In genomic region chr10:81230438-81231332, GRCm38 (mm10) we compare ENCODE assay signal across 8 mouse cellular contexts. TPM values are rescaled to one million over a fixed set of nuclear protein-coding genes. Genes with fewer than 3 reads are reported as not detected.
A peak's percentile ranks its signal among the peaks of the same experiment; 100 is the strongest.
DNase-seq lines count a peak whose midpoint lies in the region; ATAC-seq and TF ChIP-seq lines count a peak whose summit lies in the region.

TSS of gene Atcay (minus strand) at chr10:81230833.

- ATAC-seq in liver, postnatal 0 days: no peak
- ATAC-seq in liver, embryonic 12.5 days: no peak
- peak; percentile 95 for ATAC-seq in forebrain, postnatal 0 days
- ATAC-seq in midbrain, embryonic 14.5 days (ENCODE audit: low FRiP score, low TSS enrichment): peak; percentile 92

- TF ChIP-seq EP300 in liver, postnatal 0 days (IDR thresholded peaks at IDR 0.05; ENCODE audit: low read depth): no peak

- peaks cover 30% of the 10 kb centered on the region for H3K27me3 ChIP-seq in liver, postnatal 0 days (ENCODE audit: insufficient read depth, low read length)
- H3K27me3 ChIP-seq in liver, embryonic 12.5 days (replicated peaks): peaks cover 71% of the 10 kb centered on the region
- H3K27me3 ChIP-seq in forebrain, postnatal 0 days (ENCODE audit: insufficient read depth, low read length): no peaks in the 10 kb centered on the region
- no peaks in the 10 kb centered on the region for H3K27me3 ChIP-seq in midbrain, embryonic 14.5 days (ENCODE audit: control insufficient read depth, insufficient read depth, low read length)

- no peak within 1 kb of the TSS for H3K9ac ChIP-seq in liver, postnatal 0 days (replicated peaks)
- H3K9ac ChIP-seq in liver, embryonic 12.5 days: no peak within 1 kb of the TSS
- H3K9ac ChIP-seq in forebrain, postnatal 0 days: peak within 1 kb of the TSS; percentile 99
- peak within 1 kb of the TSS; percentile 88 for H3K9ac ChIP-seq in midbrain, embryonic 14.5 days (replicated peaks; ENCODE audit: low read length)

- H3K36me3 ChIP-seq in liver, postnatal 0 days (replicated peaks; ENCODE audit: insufficient read depth, low read length): no peaks in the 10 kb centered on the region
- no peaks in the 10 kb centered on the region for H3K36me3 ChIP-seq in liver, embryonic 12.5 days
- H3K36me3 ChIP-seq in forebrain, postnatal 0 days (ENCODE audit: insufficient read depth): 0 out of 2 replicates have a peak, but pooled peaks cover 3% of the 10 kb centered on the region
- peaks cover 9% of the 10 kb centered on the region for H3K36me3 ChIP-seq in midbrain, embryonic 14.5 days (ENCODE audit: control insufficient read depth, insufficient read depth, low read length)

- no peaks in the 10 kb centered on the region for H3K9me3 ChIP-seq in liver, postnatal 0 days (ENCODE audit: low read length)
- no peaks in the 10 kb centered on the region for H3K9me3 ChIP-seq in liver, embryonic 12.5 days (replicated peaks)
- no peaks in the 10 kb centered on the region for H3K9me3 ChIP-seq in forebrain, postnatal 0 days (ENCODE audit: low read length)
- no peaks in the 10 kb centered on the region for H3K9me3 ChIP-seq in midbrain, embryonic 14.5 days (ENCODE audit: control insufficient read depth, low read length)

- peaks cover 13% of the 10 kb centered on the region for H3K4me1 ChIP-seq in liver, postnatal 0 days (ENCODE audit: insufficient read depth)
- peaks cover 24% of the 10 kb centered on the region for H3K4me1 ChIP-seq in liver, embryonic 12.5 days
- H3K4me1 ChIP-seq in forebrain, postnatal 0 days (ENCODE audit: insufficient read depth): peaks cover 17% of the 10 kb centered on the region
- peaks cover 34% of the 10 kb centered on the region for H3K4me1 ChIP-seq in midbrain, embryonic 14.5 days (ENCODE audit: control insufficient read depth, insufficient read depth, low read length)

- no peak within 1 kb of the TSS for H3K27ac ChIP-seq in liver, postnatal 0 days (ENCODE audit: low read depth)
- H3K27ac ChIP-seq in liver, embryonic 12.5 days: no peak within 1 kb of the TSS
- H3K27ac ChIP-seq in forebrain, postnatal 0 days (ENCODE audit: low read depth, low read length): peak within 1 kb of the TSS; percentile 98
- H3K27ac ChIP-seq in midbrain, embryonic 14.5 days (replicated peaks; ENCODE audit: low read depth, low read length): peak within 1 kb of the TSS; percentile 92

- intact Hi-C loops in gastrocnemius, postnatal 14 days (cut with DNase I; ENCODE audit: low total_unique reads): no loop called here

- peak; percentile 60 for TF ChIP-seq CTCF in liver, postnatal 0 days (IDR thresholded peaks at IDR 0.05; ENCODE audit: low read depth)
- peak; percentile 80 for TF ChIP-seq CTCF in forebrain, postnatal 0 days (IDR thresholded peaks at IDR 0.05; ENCODE audit: low read depth)

- no peak within 1 kb of the TSS for H3K4me3 ChIP-seq in liver, postnatal 0 days (ENCODE audit: low read depth, low read length)
- no peak within 1 kb of the TSS for H3K4me3 ChIP-seq in liver, embryonic 12.5 days
- H3K4me3 ChIP-seq in forebrain, postnatal 0 days (ENCODE audit: low read depth, low read length): peak within 1 kb of the TSS; percentile 78
- H3K4me3 ChIP-seq in midbrain, embryonic 14.5 days (replicated peaks; ENCODE audit: low read depth, low read length): peak within 1 kb of the TSS; percentile 85

- H3K4me2 ChIP-seq in liver, postnatal 0 days (ENCODE audit: low read depth, low read length): no peak within 1 kb of the TSS
- no peak within 1 kb of the TSS for H3K4me2 ChIP-seq in liver, embryonic 12.5 days
- H3K4me2 ChIP-seq in forebrain, postnatal 0 days (ENCODE audit: low read depth): peak within 1 kb of the TSS; percentile 72
- H3K4me2 ChIP-seq in midbrain, embryonic 14.5 days (ENCODE audit: low read length): peak within 1 kb of the TSS; percentile 77

- DNase-seq in liver, postnatal 0 days: peak; percentile 22
- DNase-seq in cerebellum, adult 11-12 months: peak; percentile 88
- DNase-seq in forebrain, postnatal 0 days: peak; percentile 91
- DNase-seq in layer of hippocampus, adult 8-10 months (ENCODE audit: low spot score in 2 of 2): peak; percentile 80 to 82
- DNase-seq in midbrain, embryonic 14.5 days: peak; percentile 92
- peak; percentile 36 for DNase-seq in thymus, postnatal 25 days
- DNase-seq in gastrocnemius, postnatal 14 days: no peak

- WGBS in liver, postnatal 0 days (ENCODE audit: insufficient replicate concordance): 14% methylated on average over 27 of the region's 27 CpGs
- 19% methylated on average over 27 of the region's 27 CpGs for WGBS in liver, embryonic 12.5 days (ENCODE audit: insufficient replicate concordance)
- 3% methylated on average over 27 of the region's 27 CpGs for WGBS in forebrain, postnatal 0 days
- 2% methylated on average over 27 of the region's 27 CpGs for WGBS in midbrain, embryonic 14.5 days

RNA-seq across cellular contexts. Expression of gene Atcay, which starts in this region (rescaled TPM):
- not detected in 2 replicates for polyA plus RNA-seq in liver, postnatal 0 days (2015; fragmentation: Nextera tagmentation; extraction: Ambion mirVana)
- polyA plus RNA-seq in liver, embryonic 12.5 days (2016; fragmentation: Nextera tagmentation; extraction: Ambion mirVana): 0.05 and 0.06 TPM in 2 replicates
- 163 and 170 TPM in 2 replicates for total RNA-seq in forebrain, postnatal 0 days (2014; rRNA removed)
- polyA plus RNA-seq in forebrain, postnatal 0 days (2015; fragmentation: Nextera tagmentation; extraction: Ambion mirVana): 78.8 and 79.2 TPM in 2 replicates
- 100 to 1,000 TPM; 135 to 167 (median 145) TPM for total RNA-seq in layer of hippocampus, adult 8-10 months (2022)
- 82.4 and 118 TPM in 2 replicates for polyA plus RNA-seq in midbrain, embryonic 14.5 days (2014; fragmentation: Nextera tagmentation; extraction: Ambion mirVana)
- total RNA-seq in gastrocnemius, postnatal 14 days (2021): under 1 TPM in 1 of 2 experiments, not detected in 1; 0.06 TPM

Comparison
In these comparisons a context has a peak if more than half of its experiments do, and no peak if none do; other contexts are left out.
1. RNA of gene Atcay (total RNA-seq): 163 to 170 TPM in forebrain, postnatal 0 days and 135 to 167 TPM in layer of hippocampus, adult 8-10 months; 0.06 TPM in gastrocnemius, postnatal 14 days; every median in the first group is over 100 times any median in the second.
2. RNA of gene Atcay (polyA plus RNA-seq): 82.4 to 118 TPM in midbrain, embryonic 14.5 days and 78.8 to 79.2 TPM in forebrain, postnatal 0 days; 0.05 to 0.06 TPM in liver, embryonic 12.5 days and not detected in liver, postnatal 0 days; every median in the first group is over 10 times any median in the second.
3. Peak in DNase-seq in liver, postnatal 0 days; RNA of the gene not detected or under 1 TPM.
4. ATAC-seq: peak in forebrain, postnatal 0 days (single experiment) and midbrain, embryonic 14.5 days (single experiment); none in liver, postnatal 0 days (single experiment) and liver, embryonic 12.5 days (single experiment).
5. H3K27ac ChIP-seq: peak in forebrain, postnatal 0 days (single experiment) and midbrain, embryonic 14.5 days (single experiment); none in liver, postnatal 0 days (single experiment) and liver, embryonic 12.5 days (single experiment).
6. H3K4me2 ChIP-seq: peak in forebrain, postnatal 0 days (single experiment) and midbrain, embryonic 14.5 days (single experiment); none in liver, postnatal 0 days (single experiment) and liver, embryonic 12.5 days (single experiment).
7. H3K4me3 ChIP-seq: peak in forebrain, postnatal 0 days (single experiment) and midbrain, embryonic 14.5 days (single experiment); none in liver, postnatal 0 days (single experiment) and liver, embryonic 12.5 days (single experiment).
8. H3K9ac ChIP-seq: peak in forebrain, postnatal 0 days (single experiment) and midbrain, embryonic 14.5 days (single experiment); none in liver, postnatal 0 days (single experiment) and liver, embryonic 12.5 days (single experiment).